Mouse (Mus musculus): ENCODE measurements around the gene Ccdc136.
"Not testable (repeated sequence)": the region's sequence is repeated elsewhere in the genome, so short reads cannot be mapped to it uniquely, and the experiment has no call there.

Gene Ccdc136

GRCm38 (mm10) chr6:29395910-29396713, at the start of gene Ccdc136:
Gene Ccdc136, plus strand, starts transcription at chr6:29396309.
- peak; percentile 88 for DNase-seq

DNA sequence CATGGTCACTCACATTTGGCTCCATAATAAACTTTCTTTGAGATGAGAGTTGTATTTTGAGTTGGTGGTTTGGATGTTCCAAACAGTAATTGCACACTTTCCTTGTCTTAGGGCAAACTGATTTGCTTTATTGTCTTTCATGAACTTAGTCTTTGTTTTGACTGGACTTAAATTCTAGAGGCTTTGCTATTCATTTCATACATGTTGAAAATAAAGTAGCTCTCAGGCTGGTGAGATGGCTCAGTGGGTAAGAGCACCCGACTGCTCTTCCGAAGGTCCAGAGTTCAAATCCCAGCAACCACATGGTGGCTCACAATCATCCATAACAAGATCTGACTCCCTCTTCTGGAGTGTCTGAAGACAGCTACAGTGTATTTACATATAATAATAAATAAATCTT, 49.6 kb upstream of the Ccdc136 start:
- DNase-seq, result not testable (repeated sequence)

DNA sequence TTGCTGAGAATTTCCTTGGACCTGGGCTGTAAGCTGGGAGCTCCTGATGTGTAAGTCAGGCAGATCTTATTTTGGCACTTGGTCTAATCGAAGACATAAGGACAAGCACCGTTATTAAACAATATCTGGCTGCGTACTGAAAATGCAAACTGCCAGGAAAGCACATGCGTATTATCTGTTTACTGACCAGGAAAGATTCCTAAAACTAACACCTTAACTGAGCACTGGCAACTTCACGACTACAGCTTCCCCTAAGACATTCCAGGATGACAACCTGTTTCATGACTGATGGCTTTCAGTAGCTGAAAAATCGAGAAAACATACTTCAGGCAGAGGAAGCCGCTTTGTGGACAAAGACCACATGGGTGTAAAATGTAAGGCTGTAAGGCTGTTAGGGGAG, 48.9 kb upstream of the Ccdc136 start:
- no peak for DNase-seq

- DNase-seq, result peak; percentile 99
Observed at GRCm38 (mm10) chr6:29347665-29348370, 48.3 kb upstream of the Ccdc136 start, which contains the start of gene Calu. Gene Calu, plus strand, starts transcription at chr6:29348069.

- no peak for DNase-seq
Observed at GRCm38 (mm10) chr6:29348371-29348724, 47.8 kb upstream of the Ccdc136 start.

DNA sequence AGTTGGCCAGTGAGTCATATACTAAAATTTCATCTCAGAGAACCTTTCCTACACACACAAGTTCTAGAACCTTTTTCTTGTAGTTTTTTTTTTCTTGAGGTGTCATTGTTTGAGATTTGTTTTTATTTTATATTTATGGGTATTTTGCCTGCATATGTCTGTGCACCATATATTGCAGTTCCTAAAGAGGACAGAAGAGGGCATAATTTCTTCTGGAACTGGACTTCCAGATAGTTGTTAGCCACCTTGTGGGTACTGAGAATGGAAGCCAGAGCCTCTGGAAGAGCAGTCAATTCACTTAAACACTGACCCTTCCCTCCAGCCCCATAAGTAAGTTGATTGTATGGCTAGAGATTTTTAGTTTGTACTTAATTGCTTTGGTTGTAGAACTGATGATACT, 44.5 kb upstream of the Ccdc136 start:
- DNase-seq, result no peak

GRCm38 (mm10) chr6:29352816-29353215, 43.3 kb upstream of the Ccdc136 start:
- DNase-seq, result no peak

GRCm38 (mm10) chr6:29359386-29359785, 36.7 kb upstream of the Ccdc136 start:
- no peak for DNase-seq

GRCm38 (mm10) chr6:29360211-29360610, 35.9 kb upstream of the Ccdc136 start:
- no peak for DNase-seq

DNA sequence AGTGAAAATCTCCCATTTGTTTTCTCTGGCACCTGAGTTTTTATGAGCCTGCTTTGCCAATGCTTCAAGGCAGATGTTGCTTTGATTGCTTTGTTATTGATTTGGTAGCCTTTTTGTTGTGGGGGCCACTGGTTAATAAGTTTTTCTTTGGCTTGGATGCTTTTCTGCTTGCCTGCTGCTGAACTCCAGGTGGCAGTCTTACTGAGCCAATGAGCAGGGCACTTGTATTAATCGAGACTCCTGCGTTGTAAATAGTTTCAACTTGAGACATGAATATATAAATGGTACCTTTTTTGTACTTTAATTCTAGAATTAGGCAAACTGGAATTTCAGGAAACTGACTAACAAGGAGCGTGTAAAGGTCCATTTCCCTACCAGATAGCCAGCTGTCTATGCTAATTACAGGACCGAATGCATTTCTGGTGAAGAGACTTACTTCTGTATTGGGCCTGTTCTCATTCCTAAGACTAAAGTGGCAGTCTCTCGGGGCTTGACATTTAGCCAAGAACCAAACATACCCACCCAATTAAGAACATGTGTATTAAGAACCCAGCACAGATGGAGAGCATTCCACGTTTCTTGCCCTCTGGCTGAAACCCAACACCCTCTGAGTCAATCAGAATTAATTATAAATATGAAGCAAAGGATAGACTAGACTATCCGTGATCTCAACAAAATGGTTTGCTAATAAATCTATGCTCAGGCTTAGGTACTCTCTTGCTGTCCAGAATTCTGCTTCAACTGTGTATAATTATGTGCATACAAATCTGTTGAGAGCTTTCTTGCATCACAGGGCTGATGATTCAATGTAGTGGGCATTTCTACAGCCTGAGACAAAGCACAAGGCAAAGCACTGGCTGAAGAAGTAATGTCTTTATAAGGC, 33.6 kb upstream of the Ccdc136 start:
- DNase-seq, result no peak

DNA sequence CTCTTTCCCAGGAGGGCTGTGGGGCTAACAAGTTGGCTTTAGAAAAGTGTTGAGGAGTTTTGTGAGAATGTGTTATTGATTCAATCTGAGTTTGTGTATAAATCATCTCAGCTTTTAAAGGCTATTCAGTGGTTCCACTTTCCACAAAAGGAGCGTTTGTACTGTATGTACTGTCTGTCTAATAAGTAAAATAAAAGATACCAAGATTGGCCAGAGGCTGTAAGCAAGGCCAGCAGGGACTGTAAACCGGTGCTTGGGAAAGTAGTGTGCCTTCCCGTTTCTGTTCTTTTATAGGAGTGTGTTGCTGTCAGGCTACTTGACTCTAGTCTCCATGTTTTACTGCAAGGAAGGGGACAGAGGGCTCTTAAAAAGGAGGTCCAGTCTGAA, 33.0 kb upstream of the Ccdc136 start:
- DNase-seq, result no peak

DNA sequence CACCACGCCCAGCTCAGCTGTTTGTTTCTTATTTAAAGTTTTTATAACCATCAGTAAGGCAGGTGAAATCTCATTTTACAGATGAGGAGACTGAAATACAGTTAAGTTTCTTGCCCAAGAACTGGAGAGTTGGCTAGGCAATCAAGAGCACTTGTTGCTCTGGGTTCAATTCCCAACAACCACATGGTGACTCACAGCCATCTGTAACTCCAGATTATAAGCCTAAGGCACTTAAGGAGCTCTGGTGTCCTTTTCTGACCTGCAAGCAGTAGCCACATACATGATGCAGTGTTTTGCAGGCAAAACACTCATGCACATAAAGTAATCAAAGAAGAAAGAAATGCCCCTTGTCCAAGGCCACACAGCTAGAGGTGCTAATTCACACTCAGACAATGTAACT, 30.8 kb upstream of the Ccdc136 start:
- DNase-seq, result no peak

DNA sequence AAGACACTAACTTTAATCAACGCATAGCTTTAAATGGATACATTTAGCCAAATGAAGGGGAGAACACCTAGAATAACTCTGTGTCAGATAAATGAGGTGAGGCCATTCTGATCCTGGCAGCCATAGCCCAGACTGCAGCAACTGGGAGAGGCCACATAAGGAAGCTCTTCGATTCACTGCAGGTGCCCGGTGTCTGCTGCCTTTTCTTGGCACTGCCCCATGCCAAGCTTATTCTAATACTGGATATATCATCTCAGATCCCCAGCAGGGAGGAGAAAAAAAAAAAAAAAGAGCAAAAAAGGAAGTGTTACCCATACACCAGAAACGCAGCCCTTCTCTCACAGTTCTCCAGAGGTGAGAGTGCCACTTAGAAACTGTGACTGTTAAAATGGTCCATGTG, 18.7 kb upstream of the Ccdc136 start:
- DNase-seq, result no peak

GRCm38 (mm10) chr6:29378678-29379077, 17.4 kb upstream of the Ccdc136 start:
- no peak for DNase-seq

GRCm38 (mm10) chr6:29379954-29380353, 16.2 kb upstream of the Ccdc136 start:
- DNase-seq, result no peak

DNA sequence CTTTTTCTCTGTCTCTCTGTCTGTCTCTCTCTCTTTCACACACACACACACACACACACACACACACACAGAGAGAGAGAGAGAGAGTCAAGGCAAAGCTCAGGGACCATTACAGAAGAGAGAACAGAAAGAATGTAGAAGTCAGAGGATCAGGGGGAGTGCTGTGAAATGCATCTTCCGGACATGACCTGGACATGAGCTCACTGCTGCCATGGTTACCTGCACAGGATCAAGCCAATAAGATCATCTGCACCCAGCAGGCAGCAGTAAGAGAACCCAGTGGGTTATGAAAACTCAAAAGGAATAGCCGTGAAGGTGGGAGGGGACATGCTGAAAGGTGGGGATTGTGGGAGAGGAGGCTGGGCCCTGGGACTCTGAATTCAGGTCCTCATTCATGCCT, 13.7 kb upstream of the Ccdc136 start:
- DNase-seq, result no peak

- no peak for DNase-seq
Observed at GRCm38 (mm10) chr6:29388052-29388518, 8.0 kb upstream of the Ccdc136 start, which contains the start of gene Opn1sw. Gene Opn1sw, minus strand, starts transcription at chr6:29388468.

DNA sequence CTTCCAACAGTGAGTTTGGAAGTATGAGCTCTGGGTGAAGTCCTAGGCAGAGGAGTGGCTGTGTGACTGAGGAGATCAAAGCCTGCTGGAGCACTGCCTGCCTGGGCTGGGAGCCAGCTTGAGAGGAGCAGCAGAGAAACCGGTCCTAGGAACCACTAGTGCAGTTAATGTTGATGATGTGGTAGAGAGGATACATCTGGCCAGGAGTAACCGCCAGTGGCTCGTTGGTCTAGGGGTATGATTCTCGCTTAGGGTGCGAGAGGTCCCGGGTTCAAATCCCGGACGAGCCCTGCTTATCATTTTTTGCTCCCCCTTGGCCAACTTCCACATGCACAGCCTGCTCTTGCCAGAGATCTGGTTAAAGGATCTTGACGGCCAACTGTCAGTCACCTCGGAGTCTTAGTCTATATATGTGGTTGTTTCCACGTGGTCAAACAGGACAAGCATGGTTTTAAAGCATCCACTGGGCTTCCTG, 7.5 kb upstream of the Ccdc136 start:
- DNase-seq, result peak; percentile 82

DNA sequence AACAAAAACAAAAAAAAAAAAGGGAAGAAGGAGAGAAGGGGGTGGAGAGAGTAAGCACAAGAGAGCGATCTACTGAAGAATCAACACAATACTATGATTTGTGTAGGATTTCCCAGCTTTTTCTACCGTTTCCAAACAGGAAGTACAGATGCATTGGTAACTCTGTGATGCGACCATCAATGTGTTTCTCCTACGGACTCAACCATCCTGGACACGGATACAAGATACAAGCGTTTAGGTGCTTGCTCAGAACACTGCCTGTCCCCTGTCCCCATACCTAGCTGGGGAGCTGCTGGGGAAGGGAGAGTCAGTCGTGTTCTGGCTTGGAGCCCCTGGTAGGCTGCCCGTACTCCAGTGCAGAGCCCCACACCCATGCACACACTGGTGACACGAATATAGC, 6.7 kb upstream of the Ccdc136 start:
- DNase-seq, result no peak

DNA sequence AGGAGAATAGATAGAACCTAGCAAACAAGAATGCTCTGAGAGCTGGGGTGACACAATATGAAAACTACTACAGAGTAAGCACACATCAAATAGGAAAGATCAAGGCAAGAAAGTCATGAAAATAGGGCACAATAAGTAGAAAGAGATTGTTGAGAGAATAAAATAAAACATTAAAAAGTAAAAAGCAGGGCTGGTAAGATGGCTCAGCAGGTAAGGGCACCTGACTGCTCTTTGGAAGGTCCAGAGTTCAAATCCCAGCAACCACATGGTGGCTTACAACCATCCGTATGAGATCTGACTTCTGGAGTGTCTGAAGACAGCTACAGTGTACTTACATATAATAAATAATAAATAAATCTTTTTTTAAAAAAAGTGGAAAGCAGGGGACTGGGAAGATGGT, 5.6 kb upstream of the Ccdc136 start:
- DNase-seq, result not testable (repeated sequence)

GRCm38 (mm10) chr6:29391241-29391640, 4.9 kb upstream of the Ccdc136 start:
- not testable (repeated sequence) for DNase-seq

GRCm38 (mm10) chr6:29391802-29392201, 4.3 kb upstream of the Ccdc136 start:
- no peak for DNase-seq

DNA sequence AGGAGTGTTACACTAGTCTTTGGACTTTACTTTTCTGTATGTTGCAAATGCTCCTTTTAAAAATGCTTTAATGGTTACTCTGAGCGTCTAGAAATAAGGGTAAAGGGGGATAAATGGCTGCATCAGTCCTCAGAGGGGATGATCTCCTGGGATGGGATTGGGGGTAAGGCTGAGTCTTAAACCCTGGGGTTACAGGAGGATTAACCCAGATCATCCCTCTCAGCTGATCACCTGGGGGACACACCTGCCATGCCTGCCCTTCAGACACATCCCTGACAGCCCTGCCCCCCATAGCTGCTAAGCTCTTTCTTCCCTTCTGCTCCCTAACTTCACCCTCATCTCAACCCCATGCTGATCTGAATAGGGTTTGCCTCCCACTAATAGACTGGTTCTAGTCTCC, 1.8 kb upstream of the Ccdc136 start:
- DNase-seq, result no peak
